Mouse (Mus musculus): ENCODE results near the gene Trpm4. TPM values are rescaled to one million over a fixed set of nuclear protein-coding genes. Genes with fewer than 3 reads are reported as not detected.
"Not testable (repeated sequence)": the region's sequence is repeated elsewhere in the genome, so short reads cannot be mapped to it uniquely, and the experiment has no call there.

Gene Trpm4
- polyA plus RNA-seq, 1 experiment = 12.8 TPM

- no peak overlapping the region for H3K27ac ChIP-seq (ENCODE audit: insufficient read depth, low read length)
- H3K4me1 ChIP-seq (ENCODE audit: control insufficient read depth, insufficient read depth, low read length) = no peaks in the 10 kb centered on the region
- H3K4me3 ChIP-seq (ENCODE audit: insufficient read depth, low read length) = peak overlapping the region; percentile 51
- peak; percentile 71; the same call in 1 of the 2 replicates for TF ChIP-seq CTCF (IDR thresholded peaks at IDR 0.05; ENCODE audit: borderline replicate concordance, insufficient read depth, low read length)
- peak; percentile 28; the same call in 1 of the 2 replicates for TF ChIP-seq POLR2A (IDR thresholded peaks at IDR 0.05; ENCODE audit: low read depth, low read length)
Observed at GRCm38 (mm10) chr7:45367020-45367880, 33.7 kb upstream of the Trpm4 start.

DNA sequence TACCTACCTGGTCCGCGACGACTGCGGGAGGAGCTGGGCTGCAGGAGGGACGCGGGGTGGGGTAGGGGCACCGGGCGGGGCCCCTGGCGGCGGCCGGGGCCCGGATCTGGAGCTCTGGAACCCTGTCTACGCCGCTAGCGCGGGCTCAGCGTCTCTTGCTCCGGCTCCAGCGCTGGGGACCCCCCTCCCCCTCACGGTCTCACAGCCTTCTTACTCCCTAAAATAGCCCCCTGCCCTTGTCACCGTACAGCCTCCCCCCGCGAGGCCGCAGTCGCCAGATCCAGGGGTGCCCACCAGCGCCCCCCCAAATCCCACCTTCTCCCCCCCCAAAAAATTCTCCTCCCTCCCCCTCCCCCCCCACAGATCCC lies 33.1 kb upstream of the Trpm4 start, which contains the start of gene Ppfia3:
Gene Ppfia3, minus strand, starts transcription at position 368 of the 368 bp plus-strand sequence.
- H3K27ac ChIP-seq (ENCODE audit: insufficient read depth, low read length) = no peak within 1 kb of the TSS
- no peaks in the 10 kb centered on the region for H3K4me1 ChIP-seq (ENCODE audit: control insufficient read depth, insufficient read depth, low read length)
- no peak for TF ChIP-seq CTCF (IDR thresholded peaks at IDR 0.05; ENCODE audit: borderline replicate concordance, insufficient read depth, low read length)
- no peak for TF ChIP-seq POLR2A (IDR thresholded peaks at IDR 0.05; ENCODE audit: low read depth, low read length)
- H3K4me3 ChIP-seq (ENCODE audit: insufficient read depth, low read length) = peak within 1 kb of the TSS; percentile 51

- no peaks in the 10 kb centered on the region for H3K4me1 ChIP-seq (ENCODE audit: control insufficient read depth, insufficient read depth, low read length)
- TF ChIP-seq CTCF (IDR thresholded peaks at IDR 0.05; ENCODE audit: borderline replicate concordance, insufficient read depth, low read length) = no peak
- TF ChIP-seq POLR2A (IDR thresholded peaks at IDR 0.05; ENCODE audit: low read depth, low read length) = no peak
- H3K27ac ChIP-seq (ENCODE audit: insufficient read depth, low read length) = no peak overlapping the region
- H3K4me3 ChIP-seq (ENCODE audit: insufficient read depth, low read length) = peak overlapping the region; percentile 44
Observed at GRCm38 (mm10) chr7:45365742-45366651, 32.4 kb upstream of the Trpm4 start.

DNA sequence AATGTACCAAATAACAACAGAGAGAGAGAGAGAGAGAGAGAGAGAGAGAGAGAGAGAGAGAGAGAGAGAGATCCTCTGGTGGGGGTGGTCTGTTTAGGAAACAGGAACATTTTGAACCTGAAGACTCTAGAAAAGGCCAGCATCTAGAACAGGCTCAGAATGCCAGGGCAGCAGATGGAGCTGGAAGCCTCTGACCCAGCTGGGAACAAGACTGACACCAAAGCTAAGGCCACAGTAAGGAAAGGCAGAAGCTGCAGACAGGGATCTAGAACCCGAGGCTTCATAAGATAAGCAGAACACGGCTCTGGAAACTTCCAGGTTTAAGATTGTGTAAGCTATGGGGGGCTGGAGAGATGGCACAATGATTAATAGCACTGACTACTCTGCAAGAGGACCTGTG lies 30.4 kb upstream of the Trpm4 start:
- H3K4me1 ChIP-seq (ENCODE audit: control insufficient read depth, insufficient read depth, low read length) = no peaks in the 10 kb centered on the region
- no peak overlapping the region for H3K4me3 ChIP-seq (ENCODE audit: insufficient read depth, low read length)
- TF ChIP-seq POLR2A (IDR thresholded peaks at IDR 0.05; ENCODE audit: low read depth, low read length) (no peak), CTCF (IDR thresholded peaks at IDR 0.05; ENCODE audit: borderline replicate concordance, insufficient read depth, low read length) (no peak)
- H3K27ac ChIP-seq (ENCODE audit: insufficient read depth, low read length) = no peak overlapping the region

DNA sequence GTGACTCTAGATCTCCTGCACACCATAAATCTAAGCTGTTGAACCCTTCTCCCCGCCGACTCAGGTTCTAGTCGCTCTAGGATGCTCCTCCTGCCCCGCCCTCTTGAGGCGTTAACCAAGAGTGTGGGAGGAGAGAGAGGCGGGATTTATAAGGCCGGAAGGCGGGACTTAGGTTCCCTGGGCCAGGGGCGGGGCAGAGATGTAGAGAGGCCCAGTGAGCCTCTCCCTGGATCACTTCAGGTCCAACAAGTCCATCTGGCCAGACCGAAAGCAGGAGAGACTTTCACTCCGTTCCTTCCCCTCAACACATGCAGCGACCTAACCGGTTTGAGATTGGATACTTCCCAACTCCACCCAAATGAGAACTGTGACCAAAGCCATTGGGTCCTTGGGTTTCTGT lies 29.2 kb upstream of the Trpm4 start:
- Histone ChIP-seq H3K4me3 (ENCODE audit: insufficient read depth, low read length) (no peak overlapping the region), H3K4me1 (ENCODE audit: control insufficient read depth, insufficient read depth, low read length) (no peaks in the 10 kb centered on the region), H3K27ac (ENCODE audit: insufficient read depth, low read length) (no peak overlapping the region)
- no peak for TF ChIP-seq POLR2A (IDR thresholded peaks at IDR 0.05; ENCODE audit: low read depth, low read length)
- no peak for TF ChIP-seq CTCF (IDR thresholded peaks at IDR 0.05; ENCODE audit: borderline replicate concordance, insufficient read depth, low read length)

- TF ChIP-seq CTCF (IDR thresholded peaks at IDR 0.05; ENCODE audit: borderline replicate concordance, insufficient read depth, low read length) (no peak), POLR2A (IDR thresholded peaks at IDR 0.05; ENCODE audit: low read depth, low read length) (peak; percentile 75)
- Histone ChIP-seq H3K4me1 (ENCODE audit: control insufficient read depth, insufficient read depth, low read length) (no peaks in the 10 kb centered on the region), H3K27ac (ENCODE audit: insufficient read depth, low read length) (no peak overlapping the region), H3K4me3 (ENCODE audit: insufficient read depth, low read length) (peak overlapping the region; percentile 26)
Observed at GRCm38 (mm10) chr7:45361243-45361804, 27.7 kb upstream of the Trpm4 start.

GRCm38 (mm10) chr7:45360404-45361125 lies 27.0 kb upstream of the Trpm4 start:
- Histone ChIP-seq H3K4me1 (ENCODE audit: control insufficient read depth, insufficient read depth, low read length) (no peaks in the 10 kb centered on the region), H3K27ac (ENCODE audit: insufficient read depth, low read length) (no peak overlapping the region), H3K4me3 (ENCODE audit: insufficient read depth, low read length) (no peak overlapping the region)
- no peak for TF ChIP-seq POLR2A (IDR thresholded peaks at IDR 0.05; ENCODE audit: low read depth, low read length)
- TF ChIP-seq CTCF (IDR thresholded peaks at IDR 0.05; ENCODE audit: borderline replicate concordance, insufficient read depth, low read length) = no peak

DNA sequence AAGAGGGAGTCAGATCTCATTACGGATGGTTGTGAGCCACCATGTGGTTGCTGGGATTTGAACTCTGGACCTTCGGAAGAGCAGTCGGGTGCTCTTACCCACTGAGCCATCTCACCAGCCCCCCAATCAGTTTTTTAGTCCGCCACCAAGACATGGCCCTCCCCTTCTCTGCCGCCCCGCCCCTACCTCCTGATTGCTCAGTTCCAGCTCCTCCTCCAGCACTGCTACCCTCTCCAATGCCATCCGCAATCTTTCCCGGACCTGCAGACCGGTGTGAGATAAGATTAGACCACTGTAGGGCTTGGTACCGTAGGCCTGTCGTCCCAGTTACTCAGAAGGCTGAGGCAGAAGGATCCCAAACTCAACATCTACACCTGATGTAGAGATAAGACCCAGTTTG lies 25.5 kb upstream of the Trpm4 start:
- not testable (repeated sequence) for H3K4me1 ChIP-seq (ENCODE audit: control insufficient read depth, insufficient read depth, low read length); H3K4me3 ChIP-seq (ENCODE audit: insufficient read depth, low read length); H3K27ac ChIP-seq (ENCODE audit: insufficient read depth, low read length)

DNA sequence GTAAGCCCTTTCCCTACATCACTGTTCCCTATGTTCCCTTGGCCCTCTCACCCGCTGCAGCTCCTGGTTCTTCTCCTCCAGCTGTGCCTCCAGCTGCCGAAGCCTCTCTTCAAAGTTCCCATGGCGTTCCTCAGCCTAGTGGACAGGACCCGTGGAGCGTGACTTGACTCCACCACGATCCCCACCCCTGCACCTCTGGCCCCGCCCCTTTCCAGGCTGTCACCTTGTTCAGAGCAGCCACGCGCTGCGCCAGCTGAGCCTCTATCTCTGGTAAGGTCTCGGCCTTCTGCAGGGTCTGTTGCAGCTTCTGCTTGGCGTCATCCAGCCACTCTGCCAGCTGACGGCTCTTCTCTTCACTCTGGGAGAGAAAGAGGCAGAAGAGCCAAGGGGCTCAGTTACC lies 22.5 kb upstream of the Trpm4 start:
- TF ChIP-seq POLR2A (IDR thresholded peaks at IDR 0.05; ENCODE audit: low read depth, low read length) (no peak), CTCF (IDR thresholded peaks at IDR 0.05; ENCODE audit: borderline replicate concordance, insufficient read depth, low read length) (no peak)
- no peak overlapping the region for H3K27ac ChIP-seq (ENCODE audit: insufficient read depth, low read length)
- no peak overlapping the region for H3K4me3 ChIP-seq (ENCODE audit: insufficient read depth, low read length)
- H3K4me1 ChIP-seq (ENCODE audit: control insufficient read depth, insufficient read depth, low read length) = no peaks in the 10 kb centered on the region
